Mouse (Mus musculus): ENCODE data around the gene Dnajc15.

DNA sequence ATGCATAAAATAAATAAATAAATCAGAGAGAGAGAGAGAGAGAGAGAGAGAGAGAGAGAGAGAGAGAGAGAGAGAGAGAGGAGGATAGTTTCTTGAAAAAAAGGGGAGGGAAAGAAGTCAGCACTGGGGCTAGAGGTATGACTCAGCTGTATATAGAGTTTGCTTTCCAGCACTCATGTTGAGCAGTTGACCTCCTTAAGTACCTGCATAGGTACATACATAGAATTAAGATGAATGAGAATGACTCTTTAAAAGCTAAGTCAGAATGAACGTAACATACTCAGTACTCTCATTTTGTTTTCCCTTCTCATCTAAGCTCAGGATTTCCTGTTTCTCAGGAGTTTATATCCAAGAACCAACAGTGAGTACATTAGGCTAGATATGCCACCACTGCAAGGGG lies 62.0 kb downstream of the Dnajc15 start:
- TF ChIP-seq MYOD1 (IDR thresholded peaks at IDR 0.05; ENCODE audit: control insufficient read depth, insufficient read length, low read depth) = no peak
- TF ChIP-seq FOSL1 (IDR thresholded peaks at IDR 0.05; ENCODE audit: insufficient read depth, low read length, poor library complexity, severe bottlenecking) = no peak
